Mouse (Mus musculus): Measurements from ENCODE around the gene Rwdd3. TPM values are rescaled to one million over a fixed set of nuclear protein-coding genes. Genes with fewer than 3 reads are reported as not detected.

Gene Rwdd3
- 0.55 and 3.0 TPM in 2 replicates for polyA plus RNA-seq (2012; ENCODE audit: insufficient read depth, low replicate concordance)

DNA sequence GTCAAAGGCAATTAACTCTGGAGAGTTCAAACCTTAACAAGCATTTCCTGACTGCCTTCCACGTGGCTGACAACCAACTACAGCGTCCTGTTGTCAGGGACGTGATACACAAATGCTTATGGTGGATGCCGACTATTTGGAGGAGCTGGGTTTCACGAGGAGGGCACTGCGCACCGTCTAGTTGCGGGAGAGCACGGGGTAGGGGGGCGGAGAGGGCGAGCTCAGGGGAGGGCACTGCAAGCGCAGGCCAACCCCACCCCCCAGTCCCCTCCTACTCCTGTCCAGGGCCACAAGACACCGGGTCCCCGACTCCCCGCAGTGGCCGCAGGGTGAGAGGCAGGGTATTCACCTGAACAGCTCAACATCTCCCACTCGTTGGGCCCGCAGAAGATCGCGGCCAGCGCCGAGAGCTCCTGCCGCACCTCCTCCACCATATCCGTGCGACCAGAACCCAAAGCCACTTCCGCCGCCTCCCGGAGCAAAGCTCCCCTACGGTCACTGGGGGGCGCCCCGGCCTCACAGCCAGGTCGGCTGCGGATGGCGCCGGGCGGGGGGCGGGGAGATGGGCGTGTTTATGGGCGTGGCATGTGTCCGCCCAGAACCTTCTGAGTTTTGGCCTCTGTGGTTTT lies at the start of gene Rwdd3:
Gene Rwdd3 (minus strand): TSS at position 453 of the 629 bp plus-strand sequence.
- H3K4me3 ChIP-seq (replicated peaks) = peak within 1 kb of the TSS; percentile 97
- peaks cover 14% of the 10 kb centered on the region for H3K9me3 ChIP-seq
- peaks cover 27% of the 10 kb centered on the region for H3K36me3 ChIP-seq (replicated peaks; ENCODE audit: low read length)
- no peaks in the 10 kb centered on the region for H3K27me3 ChIP-seq (replicated peaks)
- peaks cover 51% of the 10 kb centered on the region for H3K4me1 ChIP-seq
- TF ChIP-seq FLI1 (IDR thresholded peaks at IDR 0.05; ENCODE audit: low read length) (no peak), GATA1 (IDR thresholded peaks at IDR 0.05; ENCODE audit: borderline replicate concordance, low read length) (no peak)

DNA sequence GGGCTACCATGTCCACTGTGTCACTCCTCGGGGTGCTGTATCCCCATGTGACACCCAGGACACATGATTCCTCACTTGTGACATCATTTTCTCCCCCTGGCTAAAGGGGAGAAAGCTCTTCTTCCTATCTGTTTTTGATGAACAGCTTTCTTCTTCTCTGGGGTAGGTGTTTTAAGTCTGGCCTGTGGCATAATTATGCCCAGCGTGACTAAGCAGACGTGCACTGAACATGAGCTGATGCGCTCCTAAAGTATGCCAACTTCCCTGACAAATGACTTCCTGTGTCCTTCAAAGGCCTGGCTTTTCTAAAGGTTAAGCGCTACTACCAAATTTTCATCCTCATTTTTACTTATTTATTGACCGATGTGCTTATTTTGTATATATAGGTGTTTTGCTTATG lies 45.5 kb upstream of the Rwdd3 start:
- Histone ChIP-seq H3K4me1 (peaks cover 39% of the 10 kb centered on the region), H3K36me3 (replicated peaks; ENCODE audit: low read length) (no peaks in the 10 kb centered on the region)
- TF ChIP-seq FLI1 (IDR thresholded peaks at IDR 0.05; ENCODE audit: low read length) = no peak
- TF ChIP-seq GATA1 (IDR thresholded peaks at IDR 0.05; ENCODE audit: borderline replicate concordance, low read length) = no peak

GRCm38 (mm10) chr3:121213501-121213900 lies 42.0 kb upstream of the Rwdd3 start:
- Histone ChIP-seq H3K27me3 (replicated peaks) (peaks cover 6% of the 10 kb centered on the region), H3K36me3 (replicated peaks; ENCODE audit: low read length) (no peaks in the 10 kb centered on the region), H3K4me3 (replicated peaks) (no peak overlapping the region), H3K4me1 (peaks cover 8% of the 10 kb centered on the region), H3K9me3 (no peaks in the 10 kb centered on the region)
- no peak for TF ChIP-seq FLI1 (IDR thresholded peaks at IDR 0.05; ENCODE audit: low read length)
- no peak for TF ChIP-seq GATA1 (IDR thresholded peaks at IDR 0.05; ENCODE audit: borderline replicate concordance, low read length)

More for the DNA sequence above, 45.5 kb upstream of the Rwdd3 start:
- H3K27me3 ChIP-seq (replicated peaks) = peaks cover 2% of the 10 kb centered on the region
- H3K9me3 ChIP-seq = no peaks in the 10 kb centered on the region
- no peak overlapping the region for H3K4me3 ChIP-seq (replicated peaks)

- Histone ChIP-seq H3K4me1 (peaks cover 5% of the 10 kb centered on the region), H3K9me3 (no peaks in the 10 kb centered on the region), H3K27me3 (replicated peaks) (peaks cover 6% of the 10 kb centered on the region), H3K36me3 (replicated peaks; ENCODE audit: low read length) (no peaks in the 10 kb centered on the region), H3K4me3 (replicated peaks) (no peak overlapping the region)
- TF ChIP-seq GATA1 (IDR thresholded peaks at IDR 0.05; ENCODE audit: borderline replicate concordance, low read length) = no peak
- TF ChIP-seq FLI1 (IDR thresholded peaks at IDR 0.05; ENCODE audit: low read length) = no peak
Measured at GRCm38 (mm10) chr3:121212156-121212555, 40.7 kb upstream of the Rwdd3 start.

GRCm38 (mm10) chr3:121208994-121209393 lies 37.5 kb upstream of the Rwdd3 start:
- no peaks in the 10 kb centered on the region for H3K9me3 ChIP-seq
- no peaks in the 10 kb centered on the region; the same call in 1 of the 2 replicates for H3K4me1 ChIP-seq
- H3K27me3 ChIP-seq (replicated peaks) = peaks cover 6% of the 10 kb centered on the region
- H3K36me3 ChIP-seq (replicated peaks; ENCODE audit: low read length) = no peaks in the 10 kb centered on the region
- H3K4me3 ChIP-seq (replicated peaks) = no peak overlapping the region
- TF ChIP-seq GATA1 (IDR thresholded peaks at IDR 0.05; ENCODE audit: borderline replicate concordance, low read length) (no peak), FLI1 (IDR thresholded peaks at IDR 0.05; ENCODE audit: low read length) (no peak)

DNA sequence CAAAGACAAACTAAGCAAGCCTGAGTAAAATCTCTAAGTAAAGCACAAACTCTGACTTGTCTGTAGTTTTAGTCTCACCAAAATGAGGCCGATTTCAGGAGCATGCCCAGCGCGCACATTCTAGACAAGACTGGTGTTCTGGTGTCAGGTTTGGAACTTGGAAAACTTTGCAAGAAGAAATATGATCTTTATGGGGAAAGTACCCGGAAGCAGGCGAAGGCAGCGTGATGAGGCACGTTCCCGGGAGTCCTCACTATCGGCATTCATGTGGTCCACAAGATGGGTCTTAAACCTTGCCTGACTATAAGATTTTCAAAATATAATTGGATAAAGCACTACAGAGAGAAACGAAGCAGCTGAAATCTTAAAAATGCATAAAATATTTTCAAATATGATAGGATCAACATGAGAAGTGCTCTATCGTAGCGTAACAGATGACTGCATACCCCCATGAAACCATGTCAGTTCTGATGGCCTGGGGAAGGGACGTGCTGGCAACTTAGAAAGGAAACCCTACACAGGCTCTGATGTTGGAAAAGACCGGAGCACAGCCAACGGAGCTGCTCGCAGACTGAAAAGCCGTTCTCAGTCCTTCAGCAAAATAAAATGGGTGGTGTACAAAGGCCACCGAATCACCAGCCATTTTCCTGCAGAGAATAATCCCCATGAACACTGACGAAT lies 34.8 kb upstream of the Rwdd3 start:
- Histone ChIP-seq H3K4me1 (peaks cover 15% of the 10 kb centered on the region), H3K4me3 (replicated peaks) (no peak overlapping the region), H3K36me3 (replicated peaks; ENCODE audit: low read length) (no peaks in the 10 kb centered on the region), H3K27me3 (replicated peaks) (peaks cover 4% of the 10 kb centered on the region), H3K9me3 (no peaks in the 10 kb centered on the region)
- TF ChIP-seq FLI1 (IDR thresholded peaks at IDR 0.05; ENCODE audit: low read length) (no peak), GATA1 (IDR thresholded peaks at IDR 0.05; ENCODE audit: borderline replicate concordance, low read length) (no peak)

GRCm38 (mm10) chr3:121202638-121203037 lies 31.1 kb upstream of the Rwdd3 start:
- Histone ChIP-seq H3K36me3 (replicated peaks; ENCODE audit: low read length) (no peaks in the 10 kb centered on the region), H3K9me3 (no peaks in the 10 kb centered on the region), H3K4me3 (replicated peaks) (no peak overlapping the region), H3K4me1 (peaks cover 36% of the 10 kb centered on the region), H3K27me3 (replicated peaks) (no peaks in the 10 kb centered on the region)
- TF ChIP-seq FLI1 (IDR thresholded peaks at IDR 0.05; ENCODE audit: low read length) = no peak
- no peak for TF ChIP-seq GATA1 (IDR thresholded peaks at IDR 0.05; ENCODE audit: borderline replicate concordance, low read length)

- TF ChIP-seq GATA1 (IDR thresholded peaks at IDR 0.05; ENCODE audit: borderline replicate concordance, low read length) (no peak), FLI1 (IDR thresholded peaks at IDR 0.05; ENCODE audit: low read length) (no peak)
- no peaks in the 10 kb centered on the region for H3K36me3 ChIP-seq (replicated peaks; ENCODE audit: low read length)
- no peaks in the 10 kb centered on the region for H3K27me3 ChIP-seq (replicated peaks)
- no peaks in the 10 kb centered on the region for H3K9me3 ChIP-seq
- peak overlapping the region; percentile 88 for H3K4me3 ChIP-seq (replicated peaks)
- H3K4me1 ChIP-seq = peaks cover 36% of the 10 kb centered on the region
Measured at GRCm38 (mm10) chr3:121201012-121201747, 29.7 kb upstream of the Rwdd3 start.

GRCm38 (mm10) chr3:121189199-121189598 lies 17.7 kb upstream of the Rwdd3 start:
- Histone ChIP-seq H3K4me1 (peaks cover 11% of the 10 kb centered on the region; the same call in 1 of the 2 replicates), H3K9me3 (peaks cover 14% of the 10 kb centered on the region), H3K4me3 (replicated peaks) (no peak overlapping the region), H3K27me3 (replicated peaks) (no peaks in the 10 kb centered on the region), H3K36me3 (replicated peaks; ENCODE audit: low read length) (no peaks in the 10 kb centered on the region)
- TF ChIP-seq FLI1 (IDR thresholded peaks at IDR 0.05; ENCODE audit: low read length) (no peak), GATA1 (IDR thresholded peaks at IDR 0.05; ENCODE audit: borderline replicate concordance, low read length) (no peak)
